In genomic region chr1:163266853-163267538, GRCm38 (mm10) we compare ENCODE assay signal across 14 mouse cellular contexts.
"Had no signal": no experiment of that assay in that cellular context is flagged by ENCODE, and none has a peak within 500 bp of the region (broad histone marks: within the 10 kb centered on the region; RNA-seq: fewer than 3 reads in every experiment).

No protein-coding gene starts in this region.

- H3K4me3 ChIP-seq: midbrain, embryonic 10.5 days; midbrain, embryonic 13.5 days; midbrain, embryonic 15.5 days; neural tube, embryonic 12.5 days; stomach, embryonic 15.5 days had no signal

- DNase-seq: lung, adult 18-20 months; lung, embryonic 14.5 days; lung, postnatal 10 days; lung, postnatal 4 days; right cerebral cortex, postnatal 14 days; thymus, adult 2 months; thymus, postnatal 25 days; thymus, postnatal 4 days had no signal

- H3K27me3 ChIP-seq: midbrain, embryonic 13.5 days; midbrain, embryonic 15.5 days; neural tube, embryonic 12.5 days; stomach, embryonic 15.5 days had no signal

- H3K4me1 ChIP-seq: midbrain, embryonic 10.5 days; midbrain, embryonic 13.5 days; midbrain, embryonic 15.5 days; neural tube, embryonic 12.5 days; stomach, embryonic 15.5 days had no signal

- H3K9me3 ChIP-seq: midbrain, embryonic 10.5 days; midbrain, embryonic 13.5 days; midbrain, embryonic 15.5 days; neural tube, embryonic 12.5 days; stomach, embryonic 15.5 days had no signal

- ATAC-seq: midbrain, embryonic 13.5 days; midbrain, embryonic 15.5 days had no signal

- H3K36me3 ChIP-seq: midbrain, embryonic 10.5 days; midbrain, embryonic 13.5 days; midbrain, embryonic 15.5 days; neural tube, embryonic 12.5 days; stomach, embryonic 15.5 days had no signal

- H3K27ac ChIP-seq: midbrain, embryonic 10.5 days; midbrain, embryonic 13.5 days; midbrain, embryonic 15.5 days; neural tube, embryonic 12.5 days; stomach, embryonic 15.5 days; stomach, postnatal 0 days had no signal

- H3K9ac ChIP-seq: lung, embryonic 14.5 days; midbrain, embryonic 13.5 days; midbrain, embryonic 15.5 days; neural tube, embryonic 12.5 days; stomach, embryonic 15.5 days had no signal

- H3K4me2 ChIP-seq: lung, embryonic 14.5 days; midbrain, embryonic 13.5 days; midbrain, embryonic 15.5 days; neural tube, embryonic 12.5 days; stomach, embryonic 15.5 days had no signal
